Mouse (Mus musculus): Measurements from ENCODE around the gene Bdp1.

GRCm38 (mm10) chr13:100071473-100071872 lies 32.4 kb downstream of the Bdp1 start:
- TF ChIP-seq CTCF (IDR thresholded peaks at IDR 0.05; ENCODE audit: low read depth, low read length) (no peak), POLR2A (IDR thresholded peaks at IDR 0.05; ENCODE audit: insufficient read depth, low read length) (no peak)
